Mouse (Mus musculus): ENCODE results near the gene Trim29.

Gene Trim29

GRCm38 (mm10) chr9:43310538-43310937, at the start of gene Trim29:
Gene Trim29, plus strand, starts transcription at chr9:43310848.
- no peak for DNase-seq (ENCODE audit: low read depth, low spot score)

- DNase-seq (ENCODE audit: low read depth, low spot score): no peak
Observed at GRCm38 (mm10) chr9:43261124-43261907, 49.3 kb upstream of the Trim29 start.

- no peak for DNase-seq (ENCODE audit: low read depth, low spot score)
Observed at GRCm38 (mm10) chr9:43261941-43262340, 48.7 kb upstream of the Trim29 start.

GRCm38 (mm10) chr9:43262390-43262789, 48.3 kb upstream of the Trim29 start:
- DNase-seq (ENCODE audit: low read depth, low spot score): peak; percentile 41

- no peak for DNase-seq (ENCODE audit: low read depth, low spot score)
Observed at GRCm38 (mm10) chr9:43262811-43263550, 47.7 kb upstream of the Trim29 start.

- peak; percentile 69 for DNase-seq (ENCODE audit: low read depth, low spot score)
Observed at GRCm38 (mm10) chr9:43263946-43264451, 46.6 kb upstream of the Trim29 start.

GRCm38 (mm10) chr9:43265194-43265593, 45.5 kb upstream of the Trim29 start:
- no peak for DNase-seq (ENCODE audit: low read depth, low spot score)

- DNase-seq (ENCODE audit: low read depth, low spot score): peak; percentile 66
Observed at GRCm38 (mm10) chr9:43267357-43267756, 43.3 kb upstream of the Trim29 start.

GRCm38 (mm10) chr9:43269166-43269565, 41.5 kb upstream of the Trim29 start:
- peak; percentile 45 for DNase-seq (ENCODE audit: low read depth, low spot score)

- peak; percentile 38 for DNase-seq (ENCODE audit: low read depth, low spot score)
Observed at GRCm38 (mm10) chr9:43270723-43271252, 39.9 kb upstream of the Trim29 start.

- DNase-seq (ENCODE audit: low read depth, low spot score): no peak
Observed at GRCm38 (mm10) chr9:43271761-43272518, 38.7 kb upstream of the Trim29 start.

GRCm38 (mm10) chr9:43273735-43274134, 36.9 kb upstream of the Trim29 start:
- no peak for DNase-seq (ENCODE audit: low read depth, low spot score)

- DNase-seq (ENCODE audit: low read depth, low spot score): peak; percentile 79
Observed at GRCm38 (mm10) chr9:43284284-43284683, 26.4 kb upstream of the Trim29 start.

- DNase-seq (ENCODE audit: low read depth, low spot score): no peak
Observed at GRCm38 (mm10) chr9:43285281-43285680, 25.4 kb upstream of the Trim29 start.

GRCm38 (mm10) chr9:43286870-43287269, 23.8 kb upstream of the Trim29 start:
- peak; percentile 64 for DNase-seq (ENCODE audit: low read depth, low spot score)

GRCm38 (mm10) chr9:43293058-43293457, 17.6 kb upstream of the Trim29 start:
- DNase-seq (ENCODE audit: low read depth, low spot score): no peak

- no peak for DNase-seq (ENCODE audit: low read depth, low spot score)
Observed at GRCm38 (mm10) chr9:43300394-43300793, 10.3 kb upstream of the Trim29 start.

- no peak for DNase-seq (ENCODE audit: low read depth, low spot score)
Observed at GRCm38 (mm10) chr9:43302989-43303388, 7.7 kb upstream of the Trim29 start.

GRCm38 (mm10) chr9:43305882-43306281, 4.8 kb upstream of the Trim29 start:
- no peak for DNase-seq (ENCODE audit: low read depth, low spot score)

GRCm38 (mm10) chr9:43309087-43309872, 1.4 kb upstream of the Trim29 start:
- no peak for DNase-seq (ENCODE audit: low read depth, low spot score)

- DNase-seq (ENCODE audit: low read depth, low spot score): no peak
Observed at GRCm38 (mm10) chr9:43312190-43312589, 1.5 kb downstream of the Trim29 start.
